Mouse (Mus musculus) thymus, adult 18-20 months (tissue): ENCODE measurements around the gene Kcnma1.

Source experiments
- DNase-seq, 2 experiments: peaks; one replicate each; pipeline ENCODE4 v3.0.0; 2022; ENCODE audit warnings: mixed read lengths in 2 of 2

Kcnma1 gene

GRCm38 (mm10) chr14:23587451-23587850, 426.8 kb downstream of the Kcnma1 start:
- no peak for DNase-seq

GRCm38 (mm10) chr14:23583235-23583634, 431.1 kb downstream of the Kcnma1 start:
- DNase-seq: no peak

- DNase-seq: no peak
These were observed 433.0 kb downstream of the Kcnma1 start for GRCm38 (mm10) chr14:23581282-23581681.

- no peak for DNase-seq
These were observed 438.3 kb downstream of the Kcnma1 start for GRCm38 (mm10) chr14:23575951-23576350.

- DNase-seq: no peak
These were observed 440.2 kb downstream of the Kcnma1 start for GRCm38 (mm10) chr14:23574136-23574535.

GRCm38 (mm10) chr14:23573385-23573784, 440.9 kb downstream of the Kcnma1 start:
- no peak for DNase-seq

- no peak for DNase-seq
These were observed 441.5 kb downstream of the Kcnma1 start for GRCm38 (mm10) chr14:23572778-23573177.

GRCm38 (mm10) chr14:23570251-23570650, 444.0 kb downstream of the Kcnma1 start:
- DNase-seq: no peak

GRCm38 (mm10) chr14:23565931-23566330, 448.4 kb downstream of the Kcnma1 start:
- DNase-seq: no peak

- DNase-seq: no peak
These were observed 449.8 kb downstream of the Kcnma1 start for GRCm38 (mm10) chr14:23564474-23564873.

GRCm38 (mm10) chr14:23563180-23563579, 451.1 kb downstream of the Kcnma1 start:
- no peak for DNase-seq

- DNase-seq: no peak
These were observed 458.6 kb downstream of the Kcnma1 start for GRCm38 (mm10) chr14:23555647-23556046.

- DNase-seq: no peak
These were observed 461.9 kb downstream of the Kcnma1 start for GRCm38 (mm10) chr14:23552252-23552974.

GRCm38 (mm10) chr14:23550467-23550866, 463.8 kb downstream of the Kcnma1 start:
- no peak for DNase-seq

GRCm38 (mm10) chr14:23542131-23542530, 472.2 kb downstream of the Kcnma1 start:
- DNase-seq: no peak

- DNase-seq: no peak
These were observed 474.7 kb downstream of the Kcnma1 start for GRCm38 (mm10) chr14:23539621-23540020.

GRCm38 (mm10) chr14:23533346-23533745, 480.9 kb downstream of the Kcnma1 start:
- DNase-seq: no peak

GRCm38 (mm10) chr14:23531735-23532525, 482.4 kb downstream of the Kcnma1 start:
- no peak for DNase-seq

GRCm38 (mm10) chr14:23529720-23530119, 484.6 kb downstream of the Kcnma1 start:
- peak in 1 of 2 experiments; percentile 5 for DNase-seq

GRCm38 (mm10) chr14:23529229-23529628, 485.1 kb downstream of the Kcnma1 start:
- DNase-seq: no peak

- no peak for DNase-seq
These were observed 488.4 kb downstream of the Kcnma1 start for GRCm38 (mm10) chr14:23525910-23526309.

- DNase-seq: no peak
These were observed 490.3 kb downstream of the Kcnma1 start for GRCm38 (mm10) chr14:23523825-23524491.

GRCm38 (mm10) chr14:23522606-23523159, 491.6 kb downstream of the Kcnma1 start:
- no peak for DNase-seq
